Mouse (Mus musculus): ENCODE measurements around the gene Sostdc1. TPM values are rescaled to one million over a fixed set of nuclear protein-coding genes. Genes with fewer than 3 reads are reported as not detected.

The Sostdc1 gene
- total and polyA plus RNA-seq, 2 experiments from 2014 or later, result 8.3 to 16.7 TPM

GRCm38 (mm10) chr12:36317036-36317819 lies 3.3 kb downstream of the Sostdc1 start:
- no peak overlapping the region for H3K27ac ChIP-seq (ENCODE audit: low read depth, low read length)
- 2% methylated on average over 30 of the region's 30 CpGs for WGBS
- no peaks in the 10 kb centered on the region for H3K9me3 ChIP-seq (ENCODE audit: low read length)
- ATAC-seq, result peak; percentile 94
- H3K27me3 ChIP-seq (ENCODE audit: insufficient read depth, low read length), result no peaks in the 10 kb centered on the region
- H3K9ac ChIP-seq, result peak overlapping the region; percentile 19
- DNase-seq, result peak; percentile 63
- peak overlapping the region; percentile 85 for H3K4me2 ChIP-seq (ENCODE audit: low read depth)
- H3K4me3 ChIP-seq (ENCODE audit: low read depth, low read length), result peak overlapping the region; percentile 42
- TF ChIP-seq CTCF (IDR thresholded peaks at IDR 0.05; ENCODE audit: low read depth), result peak; percentile 15; the same call in 1 of the 2 replicates
- no peaks in the 10 kb centered on the region for H3K4me1 ChIP-seq (ENCODE audit: insufficient read depth)
- H3K36me3 ChIP-seq (ENCODE audit: insufficient read depth), result no peaks in the 10 kb centered on the region

GRCm38 (mm10) chr12:36317820-36318135 lies 3.8 kb downstream of the Sostdc1 start:
- DNase-seq, result no peak
- Histone ChIP-seq H3K4me1 (ENCODE audit: insufficient read depth) (no peaks in the 10 kb centered on the region), H3K9me3 (ENCODE audit: low read length) (no peaks in the 10 kb centered on the region), H3K36me3 (ENCODE audit: insufficient read depth) (no peaks in the 10 kb centered on the region), H3K4me2 (ENCODE audit: low read depth) (peak overlapping the region; percentile 85), H3K27ac (ENCODE audit: low read depth, low read length) (no peak overlapping the region), H3K27me3 (ENCODE audit: insufficient read depth, low read length) (no peaks in the 10 kb centered on the region), H3K9ac (no peak overlapping the region), H3K4me3 (ENCODE audit: low read depth, low read length) (peak overlapping the region; percentile 42; the same call in 1 of the 2 replicates)
- no peak for TF ChIP-seq CTCF (IDR thresholded peaks at IDR 0.05; ENCODE audit: low read depth)
- ATAC-seq, result no peak
- 13% methylated on average over 3 of the region's 3 CpGs for WGBS

- Histone ChIP-seq H3K27ac (ENCODE audit: low read depth, low read length) (no peak overlapping the region), H3K9ac (no peak overlapping the region), H3K4me3 (ENCODE audit: low read depth, low read length) (no peak overlapping the region), H3K9me3 (ENCODE audit: low read length) (no peaks in the 10 kb centered on the region), H3K4me1 (ENCODE audit: insufficient read depth) (no peaks in the 10 kb centered on the region), H3K27me3 (ENCODE audit: insufficient read depth, low read length) (no peaks in the 10 kb centered on the region), H3K4me2 (ENCODE audit: low read depth) (no peak overlapping the region), H3K36me3 (ENCODE audit: insufficient read depth) (no peaks in the 10 kb centered on the region)
- WGBS, result 87% methylated on average over 4 of the region's 4 CpGs
- no peak for TF ChIP-seq CTCF (IDR thresholded peaks at IDR 0.05; ENCODE audit: low read depth)
- ATAC-seq (no peak), DNase-seq (no peak)
These were observed 12.2 kb downstream of the Sostdc1 start for GRCm38 (mm10) chr12:36326101-36326521.

- no peak for TF ChIP-seq CTCF (IDR thresholded peaks at IDR 0.05; ENCODE audit: low read depth)
- H3K27ac ChIP-seq (ENCODE audit: low read depth, low read length), result no peak overlapping the region
- DNase-seq (no peak), ATAC-seq (no peak)
- H3K4me3 ChIP-seq (ENCODE audit: low read depth, low read length), result no peak overlapping the region
- no peaks in the 10 kb centered on the region for H3K36me3 ChIP-seq (ENCODE audit: insufficient read depth)
- no peak overlapping the region for H3K9ac ChIP-seq
- WGBS, result 82% methylated on average over 1 of the region's 1 CpGs
- H3K4me2 ChIP-seq (ENCODE audit: low read depth), result no peak overlapping the region
- H3K27me3 ChIP-seq (ENCODE audit: insufficient read depth, low read length), result no peaks in the 10 kb centered on the region
- H3K9me3 ChIP-seq (ENCODE audit: low read length), result no peaks in the 10 kb centered on the region
- no peaks in the 10 kb centered on the region for H3K4me1 ChIP-seq (ENCODE audit: insufficient read depth)
These were observed 18.7 kb downstream of the Sostdc1 start for GRCm38 (mm10) chr12:36332676-36333075.

GRCm38 (mm10) chr12:36333837-36334281 lies 19.9 kb downstream of the Sostdc1 start:
- H3K4me1 ChIP-seq (ENCODE audit: insufficient read depth), result no peaks in the 10 kb centered on the region
- H3K4me2 ChIP-seq (ENCODE audit: low read depth), result no peak overlapping the region
- no peak overlapping the region for H3K27ac ChIP-seq (ENCODE audit: low read depth, low read length)
- H3K9me3 ChIP-seq (ENCODE audit: low read length), result no peaks in the 10 kb centered on the region
- no peak for TF ChIP-seq CTCF (IDR thresholded peaks at IDR 0.05; ENCODE audit: low read depth)
- no peak for DNase-seq
- no peak overlapping the region for H3K9ac ChIP-seq
- H3K27me3 ChIP-seq (ENCODE audit: insufficient read depth, low read length), result no peaks in the 10 kb centered on the region
- 72% methylated on average over 9 of the region's 9 CpGs for WGBS
- ATAC-seq, result peak; percentile 64
- H3K36me3 ChIP-seq (ENCODE audit: insufficient read depth), result no peaks in the 10 kb centered on the region
- H3K4me3 ChIP-seq (ENCODE audit: low read depth, low read length), result no peak overlapping the region

- Histone ChIP-seq H3K4me2 (ENCODE audit: low read depth) (no peak overlapping the region), H3K4me3 (ENCODE audit: low read depth, low read length) (no peak overlapping the region), H3K27me3 (ENCODE audit: insufficient read depth, low read length) (no peaks in the 10 kb centered on the region), H3K9ac (no peak overlapping the region), H3K9me3 (ENCODE audit: low read length) (no peaks in the 10 kb centered on the region), H3K4me1 (ENCODE audit: insufficient read depth) (no peaks in the 10 kb centered on the region), H3K36me3 (ENCODE audit: insufficient read depth) (no peaks in the 10 kb centered on the region), H3K27ac (ENCODE audit: low read depth, low read length) (no peak overlapping the region)
- ATAC-seq, result no peak
- 67% methylated on average over 4 of the region's 4 CpGs for WGBS
- no peak for TF ChIP-seq CTCF (IDR thresholded peaks at IDR 0.05; ENCODE audit: low read depth)
- DNase-seq, result no peak
These were observed 30.2 kb downstream of the Sostdc1 start for GRCm38 (mm10) chr12:36344131-36344530.

- H3K27ac ChIP-seq (ENCODE audit: low read depth, low read length), result no peak overlapping the region
- ATAC-seq, result no peak
- H3K4me2 ChIP-seq (ENCODE audit: low read depth), result no peak overlapping the region
- no peak overlapping the region for H3K4me3 ChIP-seq (ENCODE audit: low read depth, low read length)
- DNase-seq, result no peak
- H3K27me3 ChIP-seq (ENCODE audit: insufficient read depth, low read length), result no peaks in the 10 kb centered on the region
- H3K9me3 ChIP-seq (ENCODE audit: low read length), result no peaks in the 10 kb centered on the region
- H3K4me1 ChIP-seq (ENCODE audit: insufficient read depth), result no peaks in the 10 kb centered on the region
- TF ChIP-seq CTCF (IDR thresholded peaks at IDR 0.05; ENCODE audit: low read depth), result no peak
- WGBS, result 94% methylated on average over 3 of the region's 3 CpGs
- H3K9ac ChIP-seq, result no peak overlapping the region
- H3K36me3 ChIP-seq (ENCODE audit: insufficient read depth), result no peaks in the 10 kb centered on the region
These were observed 46.1 kb downstream of the Sostdc1 start for GRCm38 (mm10) chr12:36360064-36360463.

All from forebrain, postnatal 0 days (tissue).